In the genomic region with DNA sequence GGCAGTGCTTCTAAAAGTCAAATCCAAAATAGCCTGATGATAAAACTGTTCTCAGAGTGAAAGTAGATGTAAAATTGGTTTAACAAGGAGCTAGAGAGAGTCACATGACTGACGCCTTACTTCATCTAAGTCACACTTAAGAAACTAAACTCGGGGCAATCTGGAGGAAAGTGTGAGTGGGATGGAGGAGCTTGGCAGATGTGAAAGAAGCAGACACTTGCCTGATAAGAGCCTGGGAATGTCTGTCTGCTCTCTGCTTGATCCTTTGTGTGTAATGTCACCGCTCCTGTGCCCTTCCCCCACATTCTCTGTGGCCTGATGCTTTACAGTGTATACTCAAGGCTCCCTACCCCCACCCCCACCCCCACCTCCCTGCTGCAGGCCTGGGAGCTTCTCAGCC, we compare ENCODE assay signal across 11 mouse cellular contexts. TPM values are rescaled to one million over a fixed set of nuclear protein-coding genes. Genes with fewer than 3 reads are reported as not detected.
A peak's percentile ranks its signal among the peaks of the same experiment; 100 is the strongest.
DNase-seq lines count a peak whose midpoint lies in the region; ATAC-seq and TF ChIP-seq lines count a peak whose summit lies in the region.
"Had no signal": no experiment of that assay in that cellular context is flagged by ENCODE, and none has a peak within 500 bp of the region (broad histone marks: within the 10 kb centered on the region; RNA-seq: fewer than 3 reads in every experiment).

No protein-coding gene starts in this region.

- H3K27me3 ChIP-seq in heart, embryonic 11.5 days (ENCODE audit: control insufficient read depth, insufficient read depth, low read length) = no peaks in the 10 kb centered on the region
- no peaks in the 10 kb centered on the region for H3K27me3 ChIP-seq in lung, embryonic 16.5 days (ENCODE audit: control insufficient read depth, insufficient read depth, low read depth, low read length)
- H3K27me3 ChIP-seq in embryonic facial prominence, embryonic 10.5 days (replicated peaks; ENCODE audit: low read depth, poor library complexity, severe bottlenecking) = no peaks in the 10 kb centered on the region
- no peaks in the 10 kb centered on the region for H3K27me3 ChIP-seq in myocyte (ENCODE audit: control insufficient read depth, insufficient read depth, insufficient read length)

- TF ChIP-seq CTCF in lung, adult 2 months (IDR thresholded peaks at IDR 0.05; ENCODE audit: insufficient read depth, low read length) = no peak

- no peak overlapping the region for H3K4me2 ChIP-seq in heart, embryonic 11.5 days
- H3K4me2 ChIP-seq in lung, embryonic 16.5 days (ENCODE audit: low read depth, low read length) = peak overlapping the region; percentile 25; the same call in 1 of the 2 replicates
- H3K4me2 ChIP-seq in myocyte (ENCODE audit: low read depth) = no peak overlapping the region

- DNase-seq in heart, postnatal 4 days = no peak
- no peak for DNase-seq in lung, adult 2 months
- DNase-seq in embryonic facial prominence, embryonic 10.5 days (ENCODE audit: low spot score) = peak; percentile 39
- DNase-seq in urinary bladder, postnatal 4 days (ENCODE audit: low spot score in 2 of 2) = no peak
- DNase-seq in ovary, postnatal 36 days (ENCODE audit: low spot score) = no peak
- DNase-seq: midbrain, embryonic 14.5 days; thymus, postnatal 36 days had no signal

- WGBS in heart, embryonic 11.5 days (ENCODE audit: insufficient replicate concordance) = 8% methylated on average over 3 of the region's 3 CpGs
- 12% methylated on average over 3 of the region's 3 CpGs for WGBS in lung, embryonic 16.5 days
- WGBS in lung, adult 2 months = 52% methylated on average over 3 of the region's 3 CpGs
- 45% methylated on average over 3 of the region's 3 CpGs for WGBS in embryonic facial prominence, embryonic 10.5 days

- H3K4me1 ChIP-seq in heart, embryonic 11.5 days (ENCODE audit: control insufficient read depth, insufficient read depth, low read length) = peaks cover 56% of the 10 kb centered on the region
- H3K4me1 ChIP-seq in lung, embryonic 16.5 days (replicated peaks; ENCODE audit: control insufficient read depth, insufficient read depth, low read length) = peaks cover 35% of the 10 kb centered on the region
- peaks cover 7% of the 10 kb centered on the region; the same call in 1 of the 2 replicates for H3K4me1 ChIP-seq in lung, adult 2 months (ENCODE audit: control insufficient read depth, insufficient read depth, low read length)
- H3K4me1 ChIP-seq in embryonic facial prominence, embryonic 10.5 days = peaks cover 41% of the 10 kb centered on the region

- no peak for TF ChIP-seq POLR2A in lung, adult 2 months (IDR thresholded peaks at IDR 0.05; ENCODE audit: borderline replicate concordance, extremely low read depth, low read depth, low read length)
- TF ChIP-seq POLR2A in myocyte (IDR thresholded peaks at IDR 0.05; ENCODE audit: insufficient read length, low read depth) = no peak

- H3K36me3 ChIP-seq in heart, embryonic 11.5 days (ENCODE audit: control insufficient read depth, insufficient read depth, low read length) = peaks cover 5% of the 10 kb centered on the region; the same call in 1 of the 2 replicates
- no peaks in the 10 kb centered on the region for H3K36me3 ChIP-seq in lung, embryonic 16.5 days (ENCODE audit: control insufficient read depth, insufficient read depth, low read length)
- no peaks in the 10 kb centered on the region for H3K36me3 ChIP-seq in embryonic facial prominence, embryonic 10.5 days (replicated peaks)
- peaks cover 22% of the 10 kb centered on the region for H3K36me3 ChIP-seq in myocyte (ENCODE audit: control insufficient read depth, insufficient read depth)

- H3K9me3 ChIP-seq in heart, embryonic 11.5 days (replicated peaks; ENCODE audit: control insufficient read depth, low read length) = no peaks in the 10 kb centered on the region
- H3K9me3 ChIP-seq in lung, embryonic 16.5 days (ENCODE audit: control insufficient read depth, low read length) = no peaks in the 10 kb centered on the region
- no peaks in the 10 kb centered on the region for H3K9me3 ChIP-seq in embryonic facial prominence, embryonic 10.5 days

- H3K27ac ChIP-seq in heart, embryonic 11.5 days (ENCODE audit: low read depth, low read length) = peak overlapping the region; percentile 86
- H3K27ac ChIP-seq in lung, embryonic 16.5 days (ENCODE audit: low read length) = peak overlapping the region; percentile 78
- H3K27ac ChIP-seq in embryonic facial prominence, embryonic 10.5 days (replicated peaks) = peak overlapping the region; percentile 74

- H3K9ac ChIP-seq in heart, embryonic 11.5 days (ENCODE audit: low read depth, low read length) = no peak overlapping the region
- H3K9ac ChIP-seq in lung, embryonic 16.5 days (ENCODE audit: low read length) = peak overlapping the region; percentile 20; the same call in 1 of the 2 replicates

- H3ac ChIP-seq in myocyte (ENCODE audit: control insufficient read depth, insufficient read length) = no peak overlapping the region

- ATAC-seq in heart, embryonic 11.5 days (replicated peaks; ENCODE audit: insufficient number of reproducible peaks, low FRiP score, low TSS enrichment) = 0 out of 2 replicates have a peak, but pooled peaks have one; percentile 61
- no peak; the same call in 1 of the 2 replicates for ATAC-seq in lung, embryonic 16.5 days (ENCODE audit: low read depth)

- peaks cover 64% of the 10 kb centered on the region for H3K79me2 ChIP-seq in myocyte (ENCODE audit: control insufficient read depth, insufficient read depth)

- no peak overlapping the region for H3K4me3 ChIP-seq in heart, embryonic 11.5 days (ENCODE audit: low read depth, low read length)
- no peak overlapping the region for H3K4me3 ChIP-seq in lung, embryonic 16.5 days (ENCODE audit: low read length)
- H3K4me3 ChIP-seq in lung, adult 2 months (replicated peaks; ENCODE audit: extremely low read depth, low read depth, low read length) = no peak overlapping the region
- no peak overlapping the region for H3K4me3 ChIP-seq in embryonic facial prominence, embryonic 10.5 days
- H3K4me3 ChIP-seq in myocyte = no peak overlapping the region

TF ChIP-seq in myocyte, 11 proteins besides CTCF, POLR2A, EP300 and RAD21:
- TF ChIP-seq USF1 (IDR thresholded peaks at IDR 0.05; ENCODE audit: low read depth) (peak; percentile 49), MYOD1 (IDR thresholded peaks at IDR 0.05; ENCODE audit: control insufficient read depth in 1 of 3, insufficient read length in 2 of 3, low read depth in 2 of 3) (no peak)

RNA-seq across cellular contexts. Expression of gene Rbm44, which starts 58.6 kb away (rescaled TPM):
- 1.9 and 2.4 TPM in 2 replicates for polyA plus RNA-seq in heart, embryonic 11.5 days (2014; fragmentation: Nextera tagmentation; extraction: Ambion mirVana)
- total RNA-seq in heart, postnatal 4 days (2021) = 1 to 10 TPM in 1 of 2 experiments, under 1 TPM in 1; 0.88 to 1.1 TPM
- 1.3 and 1.7 TPM in 2 replicates for polyA plus RNA-seq in lung, embryonic 16.5 days (2015; fragmentation: Nextera tagmentation; extraction: Ambion mirVana)
- polyA plus RNA-seq in lung, adult 2 months (2012; rRNA removed) = not detected in 2 replicates
- 0.87 and 1.2 TPM in 2 replicates for polyA plus RNA-seq in embryonic facial prominence, embryonic 10.5 days (2016; fragmentation: Nextera tagmentation; extraction: Ambion mirVana)
- not detected for polyA plus RNA-seq in myocyte (2012; fragmentation: generic; extraction: Trizol)
- total RNA-seq: MEL had no signal
